In genomic region chr1:92840231-92840890, GRCm38 (mm10) we compare ENCODE assay signal across 10 mouse cellular contexts. TPM values are rescaled to one million over a fixed set of nuclear protein-coding genes. Genes with fewer than 3 reads are reported as not detected.
DNase-seq lines count a peak whose midpoint lies in the region; ATAC-seq and TF ChIP-seq lines count a peak whose summit lies in the region.
"Had no signal": no experiment of that assay in that cellular context is flagged by ENCODE, and none has a peak within 500 bp of the region (broad histone marks: within the 10 kb centered on the region; RNA-seq: fewer than 3 reads in every experiment).

No protein-coding gene starts in this region.

- H3K4me2 ChIP-seq in kidney, embryonic 14.5 days (replicated peaks; ENCODE audit: low read depth, low read length): no peak overlapping the region
- no peak overlapping the region for H3K4me2 ChIP-seq in kidney, embryonic 15.5 days
- H3K4me2 ChIP-seq: embryonic facial prominence, embryonic 15.5 days; limb, embryonic 15.5 days had no signal

- no peak overlapping the region for H3K9ac ChIP-seq in kidney, embryonic 14.5 days (ENCODE audit: low read depth, low read length)
- no peak overlapping the region for H3K9ac ChIP-seq in kidney, embryonic 15.5 days
- H3K9ac ChIP-seq: embryonic facial prominence, embryonic 15.5 days; limb, embryonic 15.5 days had no signal

- DNase-seq in adrenal gland, adult 2 months: peak; percentile 66
- no peak for DNase-seq in adrenal gland, adult 18-20 months (ENCODE audit: low spot score in 2 of 2)
- DNase-seq in adipocyte (ENCODE audit: low spot score) (peak; percentile 62), liver (no peak)
- no peak for DNase-seq in layer of hippocampus, adult 9-11 months

- ATAC-seq in kidney, embryonic 14.5 days (ENCODE audit: low FRiP score, low TSS enrichment): 0 out of 2 replicates have a peak, but pooled peaks have one; percentile 22
- ATAC-seq in kidney, embryonic 15.5 days (replicated peaks; ENCODE audit: low FRiP score): no peak

- no peaks in the 10 kb centered on the region for H3K27me3 ChIP-seq in kidney, embryonic 14.5 days (ENCODE audit: control insufficient read depth, insufficient read depth, low read length)
- H3K27me3 ChIP-seq in kidney, embryonic 15.5 days: no peaks in the 10 kb centered on the region
- H3K27me3 ChIP-seq: embryonic facial prominence, embryonic 15.5 days; limb, embryonic 15.5 days had no signal

- WGBS in kidney, embryonic 14.5 days: 82% methylated on average over 8 of the region's 8 CpGs
- 79% methylated on average over 8 of the region's 8 CpGs for WGBS in kidney, embryonic 15.5 days

- H3K9me3 ChIP-seq in kidney, embryonic 14.5 days (ENCODE audit: control insufficient read depth, low read length): no peaks in the 10 kb centered on the region
- H3K9me3 ChIP-seq in kidney, embryonic 15.5 days (replicated peaks): no peaks in the 10 kb centered on the region
- H3K9me3 ChIP-seq: embryonic facial prominence, embryonic 15.5 days; limb, embryonic 15.5 days had no signal

- TF ChIP-seq POLR2A in cortical plate, adult 2 months (IDR thresholded peaks at IDR 0.05; ENCODE audit: extremely low read depth, insufficient read depth, low read length): no peak

- peak; percentile 50 for TF ChIP-seq CTCF in cortical plate, adult 2 months (IDR thresholded peaks at IDR 0.05; ENCODE audit: extremely low read depth, insufficient read depth, low read length)

- H3K4me1 ChIP-seq in kidney, embryonic 14.5 days (ENCODE audit: control insufficient read depth, insufficient read depth, low read length): no peaks in the 10 kb centered on the region
- H3K4me1 ChIP-seq in kidney, embryonic 15.5 days: 0 out of 2 replicates have a peak, but pooled peaks cover 4% of the 10 kb centered on the region
- H3K4me1 ChIP-seq in cortical plate, adult 2 months (ENCODE audit: control insufficient read depth, insufficient read depth, low read length): no peaks in the 10 kb centered on the region

- H3K36me3 ChIP-seq in kidney, embryonic 14.5 days (ENCODE audit: control insufficient read depth, insufficient read depth, low read length): peaks cover 4% of the 10 kb centered on the region; the same call in 1 of the 2 replicates
- H3K36me3 ChIP-seq in kidney, embryonic 15.5 days: peaks cover 3% of the 10 kb centered on the region; the same call in 1 of the 2 replicates
- H3K36me3 ChIP-seq: embryonic facial prominence, embryonic 15.5 days had no signal

- no peak overlapping the region for H3K27ac ChIP-seq in kidney, embryonic 14.5 days (ENCODE audit: low read depth, low read length)
- no peak overlapping the region for H3K27ac ChIP-seq in kidney, embryonic 15.5 days
- H3K27ac ChIP-seq in cortical plate, adult 2 months (ENCODE audit: insufficient read depth, low read length): no peak overlapping the region
- H3K27ac ChIP-seq: embryonic facial prominence, embryonic 15.5 days; limb, embryonic 15.5 days had no signal

- no peak overlapping the region for H3K4me3 ChIP-seq in kidney, embryonic 14.5 days (ENCODE audit: low read length)
- no peak overlapping the region for H3K4me3 ChIP-seq in kidney, embryonic 15.5 days (replicated peaks)
- no peak overlapping the region for H3K4me3 ChIP-seq in cortical plate, adult 2 months (ENCODE audit: insufficient read depth, low read length)
- H3K4me3 ChIP-seq: embryonic facial prominence, embryonic 15.5 days; limb, embryonic 15.5 days had no signal

RNA-seq across cellular contexts. Expression of gene Gpc1, which starts 8.9 kb away (rescaled TPM):
- 10 to 100 TPM; 61.7 to 84.3 TPM for total RNA-seq in adrenal gland, adult 2 months (2021)
- 43.3 and 49.8 TPM in 2 replicates for polyA plus RNA-seq in adrenal gland, adult 2 months (2012; rRNA removed)
- total RNA-seq in adrenal gland, adult 18-20 months (2021): 10 to 100 TPM; 43.3 to 65.4 TPM
- polyA plus RNA-seq in kidney, embryonic 14.5 days (2014; fragmentation: Nextera tagmentation; extraction: Ambion mirVana): 46.1 and 55.6 TPM in 2 replicates
- 60.0 and 60.2 TPM in 2 replicates for polyA plus RNA-seq in kidney, embryonic 15.5 days (2015; fragmentation: Nextera tagmentation; extraction: Ambion mirVana)
- 49.5 and 58.9 TPM in 2 replicates for polyA plus RNA-seq in cortical plate, adult 2 months (2012; rRNA removed)

Comparison
In these comparisons a context has a peak if more than half of its experiments do, and no peak if none do; other contexts are left out.
1. DNase-seq: peak in adrenal gland, adult 2 months (single experiment) and adipocyte (single experiment); none in adrenal gland, adult 18-20 months (0 of 2), layer of hippocampus, adult 9-11 months (single experiment) and liver (single experiment).